Mouse (Mus musculus): ENCODE measurements around the gene Mrnip.

GRCm38 (mm10) chr11:50206037-50206436 is 31.8 kb downstream of the Mrnip start:
- TF ChIP-seq ZNF384 (IDR thresholded peaks at IDR 0.05; ENCODE audit: low read depth, low read length), result no peak
- no peak for TF ChIP-seq HCFC1 (IDR thresholded peaks at IDR 0.05; ENCODE audit: borderline replicate concordance, insufficient read depth, low read length)
- TF ChIP-seq MAFK (IDR thresholded peaks at IDR 0.05; ENCODE audit: insufficient read depth, low read depth, low read length), result no peak
- no peak for TF ChIP-seq CHD2 (IDR thresholded peaks at IDR 0.05; ENCODE audit: low read depth, low read length)
- no peak for TF ChIP-seq ZC3H11A (IDR thresholded peaks at IDR 0.05; ENCODE audit: borderline replicate concordance, low read depth, low read length)
